24 mouse cellular contexts compared by ENCODE assay signal in genomic region chr5:32286315-32286714, GRCm38 (mm10). TPM values are rescaled to one million over a fixed set of nuclear protein-coding genes. Genes with fewer than 3 reads are reported as not detected.
"Had no signal": no experiment of that assay in that cellular context is flagged by ENCODE, and none has a peak within 500 bp of the region (broad histone marks: within the 10 kb centered on the region; RNA-seq: fewer than 3 reads in every experiment).

No protein-coding gene starts in this region.

- DNase-seq: liver, postnatal 0 days; lung, adult 2 months; lung, postnatal 14 days; lung, postnatal 36 days; retina, postnatal 1 day; right cerebral cortex, adult 18-20 months; right cerebral cortex, postnatal 25 days; right cerebral cortex, postnatal 4 days; thymus, adult 2 months; thymus, postnatal 25 days; thymus, postnatal 4 days had no signal

- H3K36me3 ChIP-seq: liver, embryonic 15.5 days; lung, embryonic 15.5 days; midbrain, embryonic 13.5 days; neural tube, embryonic 13.5 days; neural tube, embryonic 15.5 days; stomach, embryonic 15.5 days had no signal

- H3K9ac ChIP-seq: liver, embryonic 15.5 days; liver, postnatal 0 days; lung, embryonic 15.5 days; midbrain, embryonic 13.5 days; neural tube, embryonic 13.5 days; neural tube, embryonic 15.5 days; stomach, embryonic 15.5 days had no signal

- H3K4me1 ChIP-seq: liver, embryonic 15.5 days; lung, embryonic 15.5 days; megakaryocyte, embryonic 14.5 days; neural tube, embryonic 13.5 days; neural tube, embryonic 15.5 days; stomach, embryonic 15.5 days had no signal

- H3K9me3 ChIP-seq: liver, embryonic 15.5 days; lung, embryonic 15.5 days; megakaryocyte, embryonic 14.5 days; midbrain, embryonic 13.5 days; neural tube, embryonic 13.5 days; neural tube, embryonic 15.5 days; stomach, embryonic 15.5 days had no signal

- H3K27ac ChIP-seq: liver, embryonic 15.5 days; lung, embryonic 15.5 days; macrophage; midbrain, embryonic 13.5 days; neural tube, embryonic 13.5 days; neural tube, embryonic 15.5 days; stomach, embryonic 15.5 days; stomach, postnatal 0 days had no signal

- H3K27me3 ChIP-seq: liver, embryonic 15.5 days; lung, embryonic 15.5 days; midbrain, embryonic 13.5 days; neural tube, embryonic 13.5 days; neural tube, embryonic 15.5 days; stomach, embryonic 15.5 days had no signal

- ATAC-seq: liver, postnatal 0 days; lung, postnatal 0 days; midbrain, embryonic 13.5 days; midbrain, embryonic 16.5 days had no signal

- H3K4me2 ChIP-seq: liver, embryonic 15.5 days; lung, embryonic 15.5 days; midbrain, embryonic 11.5 days; midbrain, embryonic 13.5 days; neural tube, embryonic 13.5 days; neural tube, embryonic 15.5 days; stomach, embryonic 15.5 days had no signal

- H3K4me3 ChIP-seq: liver, embryonic 15.5 days; lung, embryonic 15.5 days; megakaryocyte, embryonic 14.5 days; midbrain, embryonic 13.5 days; myocyte; neural tube, embryonic 13.5 days; neural tube, embryonic 15.5 days; stomach, embryonic 15.5 days had no signal

RNA-seq across cellular contexts. Expression of gene Plb1, which starts 53.8 kb away (rescaled TPM):
- polyA plus RNA-seq: midbrain, embryonic 13.5 days; neural tube, embryonic 13.5 days; neural tube, embryonic 15.5 days had no signal
